Mouse (Mus musculus) brown adipose tissue, adult 24 weeks (tissue): ENCODE measurements around the gene Arhgap15. TPM values are rescaled to one million over a fixed set of nuclear protein-coding genes. Genes with fewer than 3 reads are reported as not detected.

Source experiments
- H3K27ac ChIP-seq: fragments of 200-500 bp; replicated peaks from 2 replicates; pipeline ENCODE4 v1.5.1; 2012; ENCODE audit warnings: low read depth, mild to moderate bottlenecking, low read length
- H3K4me1 ChIP-seq: fragments of 200-500 bp; 2 replicates; pipeline ENCODE4 v1.6.1; 2012; ENCODE audit warnings: low read length, mixed read lengths; ENCODE audit not compliant: control insufficient read depth, insufficient read depth, insufficient read length
- H3K4me3 ChIP-seq: fragments of 200-500 bp; 2 replicates; pipeline ENCODE4 v1.5.1; 2012; ENCODE audit warnings: low read depth, mild to moderate bottlenecking, low read length, moderate library complexity; ENCODE audit not compliant: insufficient read depth
- polyA plus RNA-seq: library from polyadenylated mRNA; stranded (reverse); fragments of >200 nt; gene quantifications from 2 replicates; pipeline ENCODE4 v1.2.4, GENCODE M21; 2012; ENCODE audit not compliant: missing spikeins, insufficient read depth, insufficient read length

Arhgap15 gene
- polyA plus RNA-seq, 1 experiment: 0.75 TPM

GRCm38 (mm10) chr2:44352885-44353284 is 604.3 kb downstream of the Arhgap15 start:
- H3K4me3 ChIP-seq: no peak overlapping the region
- no peak overlapping the region for H3K27ac ChIP-seq
- no peaks in the 10 kb centered on the region; the same call in 1 of the 2 replicates for H3K4me1 ChIP-seq

- Histone ChIP-seq H3K4me1 (no peaks in the 10 kb centered on the region; the same call in 1 of the 2 replicates), H3K27ac (no peak overlapping the region), H3K4me3 (no peak overlapping the region)
Measured at GRCm38 (mm10) chr2:44353594-44353993, 605.0 kb downstream of the Arhgap15 start.

GRCm38 (mm10) chr2:44354786-44355185 is 606.2 kb downstream of the Arhgap15 start:
- Histone ChIP-seq H3K4me3 (no peak overlapping the region), H3K27ac (no peak overlapping the region), H3K4me1 (no peaks in the 10 kb centered on the region; the same call in 1 of the 2 replicates)

GRCm38 (mm10) chr2:44355316-44355715 is 606.7 kb downstream of the Arhgap15 start:
- Histone ChIP-seq H3K27ac (no peak overlapping the region), H3K4me1 (no peaks in the 10 kb centered on the region; the same call in 1 of the 2 replicates), H3K4me3 (no peak overlapping the region)

GRCm38 (mm10) chr2:44356248-44356886 is 607.7 kb downstream of the Arhgap15 start:
- H3K4me1 ChIP-seq: no peaks in the 10 kb centered on the region; the same call in 1 of the 2 replicates
- H3K27ac ChIP-seq: no peak overlapping the region
- no peak overlapping the region for H3K4me3 ChIP-seq

- Histone ChIP-seq H3K4me1 (no peaks in the 10 kb centered on the region; the same call in 1 of the 2 replicates), H3K4me3 (no peak overlapping the region), H3K27ac (no peak overlapping the region)
Measured at GRCm38 (mm10) chr2:44356887-44357251, 608.2 kb downstream of the Arhgap15 start.

- H3K4me1 ChIP-seq: no peaks in the 10 kb centered on the region
- H3K27ac ChIP-seq: no peak overlapping the region
- H3K4me3 ChIP-seq: no peak overlapping the region
Measured at GRCm38 (mm10) chr2:44380225-44380624, 631.6 kb downstream of the Arhgap15 start.

GRCm38 (mm10) chr2:44384541-44384940 is 635.9 kb downstream of the Arhgap15 start:
- no peaks in the 10 kb centered on the region for H3K4me1 ChIP-seq
- no peak overlapping the region for H3K4me3 ChIP-seq
- no peak overlapping the region for H3K27ac ChIP-seq

- H3K4me1 ChIP-seq: no peaks in the 10 kb centered on the region
- no peak overlapping the region for H3K27ac ChIP-seq
- H3K4me3 ChIP-seq: no peak overlapping the region
Measured at GRCm38 (mm10) chr2:44389556-44389955, 640.9 kb downstream of the Arhgap15 start.

GRCm38 (mm10) chr2:44393789-44394188 is 645.2 kb downstream of the Arhgap15 start:
- Histone ChIP-seq H3K4me1 (no peaks in the 10 kb centered on the region; the same call in 1 of the 2 replicates), H3K4me3 (no peak overlapping the region), H3K27ac (no peak overlapping the region)

- Histone ChIP-seq H3K27ac (no peak overlapping the region), H3K4me1 (no peaks in the 10 kb centered on the region; the same call in 1 of the 2 replicates), H3K4me3 (no peak overlapping the region)
Measured at GRCm38 (mm10) chr2:44394956-44395501, 646.4 kb downstream of the Arhgap15 start.

- H3K27ac ChIP-seq: no peak overlapping the region
Measured at GRCm38 (mm10) chr2:44395577-44395976, 647.0 kb downstream of the Arhgap15 start.

GRCm38 (mm10) chr2:44397209-44397608 is 648.6 kb downstream of the Arhgap15 start:
- Histone ChIP-seq H3K27ac (no peak overlapping the region), H3K4me3 (no peak overlapping the region), H3K4me1 (no peaks in the 10 kb centered on the region; the same call in 1 of the 2 replicates)

More at GRCm38 (mm10) chr2:44395577-44395976, 647.0 kb downstream of the Arhgap15 start:
- H3K4me3 ChIP-seq: no peak overlapping the region
- no peaks in the 10 kb centered on the region; the same call in 1 of the 2 replicates for H3K4me1 ChIP-seq

- no peak overlapping the region for H3K4me3 ChIP-seq
- H3K27ac ChIP-seq: no peak overlapping the region
- no peaks in the 10 kb centered on the region; the same call in 1 of the 2 replicates for H3K4me1 ChIP-seq
Measured at GRCm38 (mm10) chr2:44397735-44398337, 649.2 kb downstream of the Arhgap15 start.

- Histone ChIP-seq H3K4me3 (no peak overlapping the region), H3K27ac (no peak overlapping the region), H3K4me1 (no peaks in the 10 kb centered on the region; the same call in 1 of the 2 replicates)
Measured at GRCm38 (mm10) chr2:44399191-44399926, 650.7 kb downstream of the Arhgap15 start.
